8 mouse cellular contexts compared by ENCODE assay signal in genomic region chr9:20879097-20879792, GRCm38 (mm10). TPM values are rescaled to one million over a fixed set of nuclear protein-coding genes. Genes with fewer than 3 reads are reported as not detected.
DNase-seq lines count a peak whose midpoint lies in the region; ATAC-seq and TF ChIP-seq lines count a peak whose summit lies in the region.

TSS of gene Angptl6 (minus strand) at chr9:20879727.

- TF ChIP-seq POLR2A in small intestine, adult 2 months (IDR thresholded peaks at IDR 0.05; ENCODE audit: low read depth, low read length): no peak

- peak within 1 kb of the TSS; percentile 53 for H3K9ac ChIP-seq in neural tube, embryonic 11.5 days (ENCODE audit: low read length)

- peak within 1 kb of the TSS; percentile 14 for H3K27ac ChIP-seq in neural tube, embryonic 11.5 days (ENCODE audit: low read depth, low read length)
- H3K27ac ChIP-seq in limb, embryonic 10.5 days: peak within 1 kb of the TSS; percentile 90
- H3K27ac ChIP-seq in small intestine, adult 2 months (ENCODE audit: insufficient read depth, low read depth, low read length): peak within 1 kb of the TSS; percentile 90

- H3K4me1 ChIP-seq in erythroblast, embryonic 14.5 days (ENCODE audit: control insufficient read depth): peaks cover 37% of the 10 kb centered on the region
- H3K4me1 ChIP-seq in neural tube, embryonic 11.5 days (ENCODE audit: control insufficient read depth, insufficient read depth, low read length): no peaks in the 10 kb centered on the region
- H3K4me1 ChIP-seq in limb, embryonic 10.5 days: peaks cover 18% of the 10 kb centered on the region
- no peaks in the 10 kb centered on the region; the same call in 1 of the 2 replicates for H3K4me1 ChIP-seq in small intestine, adult 2 months (ENCODE audit: control insufficient read depth, insufficient read depth, insufficient read length, low read length)

- no peak for TF ChIP-seq CTCF in small intestine, adult 2 months (IDR thresholded peaks at IDR 0.05; ENCODE audit: extremely low read depth, insufficient read length, insufficient replicate concordance, low read depth, low read length)

- peak within 1 kb of the TSS; percentile 68 for H3K4me3 ChIP-seq in erythroblast, embryonic 14.5 days (replicated peaks)
- H3K4me3 ChIP-seq in neural tube, embryonic 11.5 days (ENCODE audit: low read depth, low read length): peak within 1 kb of the TSS; percentile 13
- H3K4me3 ChIP-seq in limb, embryonic 10.5 days: peak within 1 kb of the TSS; percentile 57
- H3K4me3 ChIP-seq in small intestine, adult 2 months (ENCODE audit: low read depth, low read length): peak within 1 kb of the TSS; percentile 67

- peak within 1 kb of the TSS; percentile 55 for H3K4me2 ChIP-seq in neural tube, embryonic 11.5 days (ENCODE audit: low read depth)

- H3K9me3 ChIP-seq in erythroblast, embryonic 14.5 days (ENCODE audit: control insufficient read depth, low read length): peaks cover under 1% of the 10 kb centered on the region; the same call in 1 of the 2 replicates
- H3K9me3 ChIP-seq in neural tube, embryonic 11.5 days (ENCODE audit: control insufficient read depth, low read length): no peaks in the 10 kb centered on the region
- H3K9me3 ChIP-seq in limb, embryonic 10.5 days (replicated peaks): 0 out of 2 replicates have a peak, but pooled peaks cover 1% of the 10 kb centered on the region

- DNase-seq in neural tube, embryonic 11.5 days (ENCODE audit: low spot score): no peak
- DNase-seq in neural tube, embryonic 10.5 days (ENCODE audit: extremely low spot score, low spot score): no peak
- no peak for DNase-seq in limb, embryonic 10.5 days (ENCODE audit: low spot score)
- DNase-seq in lung, postnatal 25 days (ENCODE audit: low spot score): no peak
- DNase-seq in urinary bladder, postnatal 4 days (ENCODE audit: low spot score in 2 of 2): no peak

- no peak for ATAC-seq in erythroblast, adult 5-6 weeks (replicated peaks; ENCODE audit: low FRiP score, poor library complexity, severe bottlenecking)
- no peak for ATAC-seq in neural tube, embryonic 11.5 days (ENCODE audit: insufficient read depth, low FRiP score, low TSS enrichment)

- 95% methylated on average over 13 of the region's 13 CpGs for WGBS in neural tube, embryonic 11.5 days
- WGBS in limb, embryonic 10.5 days: 92% methylated on average over 13 of the region's 13 CpGs
- 82% methylated on average over 13 of the region's 13 CpGs for WGBS in small intestine, adult 2 months

- H3K36me3 ChIP-seq in erythroblast, embryonic 14.5 days (ENCODE audit: control insufficient read depth): no peaks in the 10 kb centered on the region; the same call in 1 of the 2 replicates
- no peaks in the 10 kb centered on the region for H3K36me3 ChIP-seq in neural tube, embryonic 11.5 days (ENCODE audit: control insufficient read depth, insufficient read depth, low read length)
- no peaks in the 10 kb centered on the region for H3K36me3 ChIP-seq in limb, embryonic 10.5 days
- no peaks in the 10 kb centered on the region for H3K36me3 ChIP-seq in small intestine, adult 2 months (ENCODE audit: control insufficient read depth, insufficient read depth, low read length)

- H3K27me3 ChIP-seq in erythroblast, embryonic 14.5 days (ENCODE audit: control insufficient read depth): no peaks in the 10 kb centered on the region
- 0 out of 2 replicates have a peak, but pooled peaks cover 2% of the 10 kb centered on the region for H3K27me3 ChIP-seq in neural tube, embryonic 11.5 days (ENCODE audit: control insufficient read depth, insufficient read depth, low read length)
- H3K27me3 ChIP-seq in limb, embryonic 10.5 days (ENCODE audit: low read depth, poor library complexity, severe bottlenecking): no peaks in the 10 kb centered on the region
- H3K27me3 ChIP-seq in small intestine, adult 2 months (ENCODE audit: control insufficient read depth, insufficient read depth, low read length): no peaks in the 10 kb centered on the region

RNA-seq across cellular contexts. Expression of gene Angptl6, which starts in this region (rescaled TPM):
- 0.06 and 0.19 TPM in 2 replicates for polyA plus RNA-seq in erythroblast, embryonic 14.5 days (2012)
- not detected in 2 replicates for total RNA-seq in erythroblast, adult 5-6 weeks (2015; ENCODE audit: low replicate concordance)
- not detected in 2 replicates for total RNA-seq in erythroblast, adult 5-6 weeks (2017; ENCODE audit: low replicate concordance)
- polyA plus RNA-seq in neural tube, embryonic 11.5 days (2014; fragmentation: Nextera tagmentation; extraction: Ambion mirVana): 4.0 and 5.7 TPM in 2 replicates
- polyA plus RNA-seq in limb, embryonic 10.5 days (2016; fragmentation: Nextera tagmentation; extraction: Ambion mirVana): 2.4 and 2.9 TPM in 2 replicates
- polyA plus RNA-seq in small intestine, adult 2 months (2012; rRNA removed): 4.3 and 8.0 TPM in 2 replicates

Comparison
In these comparisons a context has a peak if more than half of its experiments do, and no peak if none do; other contexts are left out.
1. H3K4me3 ChIP-seq: peak in every context shown above with its lines; median percentile 68 in erythroblast, embryonic 14.5 days; 67 in small intestine, adult 2 months; 57 in limb, embryonic 10.5 days; 13 in neural tube, embryonic 11.5 days.
2. H3K27ac ChIP-seq: peak in every context shown above with its lines; median percentile 90 in limb, embryonic 10.5 days; 90 in small intestine, adult 2 months; 14 in neural tube, embryonic 11.5 days.